Mouse (Mus musculus) induced T-regulatory cell, adult 2 months (primary cell): ENCODE data around the gene Ctdnep1.
A peak's percentile ranks its signal among the peaks of the same experiment; 100 is the strongest.

Experiments used
- DNase-seq: peaks from one replicate; pipeline ENCODE4 v3.0.0-alpha.2; 2012; ENCODE audit warnings: low read depth

The Ctdnep1 gene

GRCm38 (mm10) chr11:69981141-69981762 lies at the start of gene Ctdnep1:
Gene Ctdnep1 (plus strand): TSS chr11:69981156.
- peak; percentile 79 for DNase-seq

GRCm38 (mm10) chr11:69931769-69932168 lies 49.2 kb upstream of the Ctdnep1 start:
- no peak for DNase-seq

GRCm38 (mm10) chr11:69932254-69932653 lies 48.7 kb upstream of the Ctdnep1 start:
- no peak for DNase-seq

- DNase-seq, result no peak
Observed at GRCm38 (mm10) chr11:69933066-69933465, 47.9 kb upstream of the Ctdnep1 start.

GRCm38 (mm10) chr11:69934169-69934568 lies 46.8 kb upstream of the Ctdnep1 start:
- DNase-seq, result peak; percentile 95

GRCm38 (mm10) chr11:69934681-69935080 lies 46.3 kb upstream of the Ctdnep1 start:
- no peak for DNase-seq

GRCm38 (mm10) chr11:69935137-69935879 lies 45.6 kb upstream of the Ctdnep1 start, which contains the start of gene Ybx2:
Gene Ybx2 (plus strand): TSS chr11:69935796.
- peak; percentile 91 for DNase-seq

DNA sequence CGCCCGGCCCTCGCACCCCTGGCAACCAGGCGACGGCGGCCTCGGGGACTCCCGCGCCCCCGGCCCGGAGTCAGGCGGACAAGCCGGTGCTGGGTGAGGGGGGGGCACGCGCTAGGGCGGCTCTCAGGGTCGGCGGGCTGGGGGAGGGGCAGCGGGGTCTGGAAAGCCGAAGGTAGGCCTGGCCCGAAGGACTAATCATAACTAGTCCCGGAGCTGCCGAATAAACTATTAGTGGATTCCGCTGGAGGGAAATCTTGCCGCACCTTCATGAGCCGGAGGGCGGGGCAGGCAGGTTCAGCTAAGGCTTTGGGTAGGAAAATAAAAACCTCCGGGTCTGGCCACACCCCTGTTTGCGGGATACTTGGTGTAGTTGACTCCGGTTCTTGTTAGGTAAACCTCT lies 44.8 kb upstream of the Ctdnep1 start:
- DNase-seq, result peak; percentile 62

DNA sequence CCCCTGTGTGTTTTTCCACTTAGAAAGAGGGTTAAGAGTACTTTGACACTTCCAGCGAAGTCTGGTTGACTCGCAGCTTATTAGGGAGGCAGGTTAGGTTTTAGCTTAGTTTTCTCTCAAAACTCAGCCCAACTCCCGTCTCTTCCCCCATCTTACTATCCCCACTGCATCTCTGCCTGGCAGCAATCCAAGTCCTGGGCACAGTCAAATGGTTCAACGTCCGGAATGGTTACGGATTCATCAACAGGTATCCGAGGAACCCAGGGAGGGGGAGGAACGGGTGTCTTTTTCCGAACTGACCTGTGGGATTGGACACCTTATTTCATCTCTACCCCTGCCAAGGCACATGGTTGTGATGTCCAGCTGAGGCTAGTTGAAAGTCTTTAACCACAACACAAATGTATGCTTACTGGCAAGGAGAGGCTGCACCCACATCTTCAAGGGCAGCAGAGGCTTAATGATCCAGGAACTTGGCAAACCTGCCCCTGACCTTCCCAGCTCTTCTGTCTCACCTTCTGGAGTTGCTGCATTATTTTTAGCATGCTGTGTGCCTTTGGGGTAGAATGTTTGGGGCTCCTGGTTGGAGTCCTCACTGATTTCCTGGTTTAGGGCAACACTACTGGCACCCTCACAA lies 44.1 kb upstream of the Ctdnep1 start:
- peak; percentile 26 for DNase-seq

DNA sequence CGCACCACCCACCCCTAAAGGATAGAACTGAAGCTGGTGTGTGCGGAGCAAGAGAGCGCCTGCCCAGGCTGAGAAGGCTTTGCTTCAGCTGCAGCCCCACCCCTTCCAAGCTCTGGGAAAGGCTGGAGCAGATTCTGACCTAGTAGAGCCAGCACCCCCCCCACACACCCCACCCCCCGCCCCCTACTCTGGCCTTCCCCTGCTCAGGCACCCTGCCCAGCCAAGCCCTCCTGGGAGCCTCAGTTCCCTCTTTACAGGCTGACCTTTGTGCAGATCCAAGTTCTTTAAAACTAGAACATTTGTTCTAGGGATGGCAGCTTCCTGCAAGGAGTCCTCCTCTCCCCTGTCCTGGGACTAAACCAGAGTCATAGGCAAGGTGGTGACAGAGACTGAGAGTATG lies 43.6 kb upstream of the Ctdnep1 start:
- DNase-seq, result no peak

GRCm38 (mm10) chr11:69937834-69938233 lies 43.1 kb upstream of the Ctdnep1 start:
- DNase-seq, result no peak

DNA sequence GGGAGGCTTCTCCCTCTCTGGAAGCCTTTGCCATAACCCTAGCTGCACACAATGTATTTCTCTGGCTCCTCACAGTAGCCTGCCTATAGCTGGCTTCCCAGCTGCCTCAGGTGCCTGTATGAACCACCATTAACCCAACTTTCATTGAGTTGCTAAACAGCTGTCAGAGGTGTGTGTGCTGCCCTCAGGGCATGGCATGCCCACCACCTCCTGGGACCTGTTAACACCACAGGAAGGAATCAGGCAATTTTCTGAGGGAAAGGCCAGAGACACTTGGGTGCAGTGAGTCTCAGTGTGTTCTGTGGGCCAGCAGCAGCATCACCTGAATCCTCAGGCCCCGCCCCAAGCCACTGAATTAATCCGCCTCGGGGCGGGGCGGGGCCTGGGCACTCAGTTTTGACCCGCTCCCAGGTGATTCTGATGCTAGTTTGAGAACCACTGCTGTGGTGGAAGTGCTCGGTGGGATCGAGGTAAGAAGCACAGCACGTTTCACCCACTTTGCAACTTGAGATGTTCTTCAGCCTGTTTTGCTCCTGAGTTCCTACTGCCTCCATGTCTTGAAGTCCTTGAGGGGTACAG lies 42.5 kb upstream of the Ctdnep1 start:
- DNase-seq, result no peak

DNA sequence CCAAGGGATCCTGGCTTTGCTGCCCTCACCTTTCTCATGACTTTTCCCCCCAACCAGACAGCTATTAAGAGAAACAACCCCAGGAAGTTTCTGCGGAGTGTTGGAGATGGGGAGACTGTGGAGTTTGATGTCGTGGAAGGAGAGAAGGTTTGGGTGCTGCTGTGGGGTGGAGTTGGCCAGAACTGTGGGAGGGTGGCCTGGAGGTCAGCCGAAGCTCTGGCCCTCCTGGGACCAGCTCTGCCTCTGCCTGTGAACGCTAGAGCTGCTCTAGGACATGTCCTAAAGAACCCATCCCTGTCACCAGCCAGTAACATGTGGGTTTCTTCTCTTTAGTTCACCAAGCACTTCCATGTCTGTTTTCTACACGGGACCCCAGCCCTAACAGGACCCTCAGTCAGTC lies 41.8 kb upstream of the Ctdnep1 start:
- DNase-seq, result no peak

GRCm38 (mm10) chr11:69939731-69940130 lies 41.2 kb upstream of the Ctdnep1 start:
- no peak for DNase-seq

GRCm38 (mm10) chr11:69940962-69941361 lies 40.0 kb upstream of the Ctdnep1 start:
- no peak for DNase-seq

GRCm38 (mm10) chr11:69945216-69945615 lies 35.7 kb upstream of the Ctdnep1 start:
- no peak for DNase-seq

DNA sequence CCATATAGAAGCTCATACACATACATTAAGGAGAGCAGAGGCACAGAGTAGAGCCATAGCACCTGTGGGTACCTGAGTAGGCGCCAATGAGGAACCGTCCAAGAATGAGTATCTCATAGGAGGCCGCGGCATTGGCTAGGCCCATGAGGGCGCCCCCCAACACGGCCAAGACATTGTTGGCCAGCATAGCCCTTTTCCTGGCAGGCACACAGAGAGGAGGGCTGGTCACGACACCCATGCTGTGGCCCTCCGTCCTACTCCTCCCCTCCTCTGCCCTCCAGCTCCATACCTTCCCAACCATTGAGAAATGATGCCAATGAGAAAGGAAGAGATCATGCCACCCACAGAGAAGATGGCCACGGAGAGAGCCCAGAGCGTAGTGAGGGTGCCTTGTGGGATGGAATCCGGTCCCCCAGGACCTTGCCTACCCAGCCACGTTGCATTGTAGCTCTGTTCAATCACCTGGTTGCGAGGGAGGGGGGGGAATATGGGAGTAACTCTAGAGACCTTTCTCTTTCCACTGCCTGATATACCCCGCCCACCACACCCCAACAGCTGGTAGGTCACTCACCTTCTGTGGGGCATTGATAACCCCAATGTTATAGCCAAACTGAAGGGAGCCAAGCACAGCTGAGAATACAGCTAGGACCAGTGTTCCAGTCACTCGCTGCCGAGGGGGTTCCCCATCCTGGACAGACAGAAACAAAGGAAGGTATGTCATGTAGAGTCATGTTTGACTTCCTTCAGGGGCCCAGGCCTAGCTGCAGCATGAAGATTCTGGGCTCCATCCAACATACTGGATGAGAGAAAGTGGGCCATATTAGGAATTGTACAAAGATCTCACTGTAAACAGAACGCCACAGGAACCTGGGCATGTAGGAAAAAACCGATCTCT lies 34.7 kb upstream of the Ctdnep1 start:
- DNase-seq, result no peak

GRCm38 (mm10) chr11:69947337-69948065 lies 33.5 kb upstream of the Ctdnep1 start:
- DNase-seq, result no peak

DNA sequence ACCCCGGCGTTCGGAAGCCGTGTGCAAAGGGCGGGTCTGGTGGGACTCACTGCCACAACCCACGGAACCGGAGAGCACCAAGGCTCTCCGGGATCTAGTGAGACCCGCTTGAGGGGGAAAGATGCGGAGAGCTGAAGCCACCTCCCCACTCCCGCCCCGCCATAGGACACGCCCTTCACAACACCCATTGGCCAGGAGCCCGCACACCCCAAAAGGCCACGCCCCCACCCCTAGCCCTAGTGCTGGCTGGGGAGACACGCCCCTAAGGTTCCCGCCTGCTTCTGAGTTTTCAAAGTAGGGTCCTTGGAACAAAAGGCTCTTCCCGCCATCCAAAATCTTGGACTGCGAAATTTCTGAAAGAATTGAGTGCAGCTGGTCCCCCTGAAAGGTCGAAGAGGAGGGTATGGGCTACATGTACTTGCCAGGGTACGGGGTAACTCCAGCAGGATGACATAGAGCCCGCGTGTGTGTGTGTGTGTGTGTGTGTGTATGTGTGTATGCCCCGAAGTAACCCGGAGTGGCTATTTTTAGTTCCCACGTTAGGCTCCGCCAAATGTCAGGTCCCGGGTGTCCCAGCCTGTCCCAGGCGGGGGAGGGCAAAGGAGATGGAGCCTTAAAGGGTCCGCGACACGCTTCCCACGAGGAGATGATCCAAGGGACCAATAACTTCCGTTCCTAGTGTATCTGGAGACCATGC lies 32.7 kb upstream of the Ctdnep1 start, which contains the start of gene Slc2a4:
Slc2a4 (minus strand) TSS at position 123 of the 697 bp plus-strand sequence.
- DNase-seq, result peak; percentile 93

DNA sequence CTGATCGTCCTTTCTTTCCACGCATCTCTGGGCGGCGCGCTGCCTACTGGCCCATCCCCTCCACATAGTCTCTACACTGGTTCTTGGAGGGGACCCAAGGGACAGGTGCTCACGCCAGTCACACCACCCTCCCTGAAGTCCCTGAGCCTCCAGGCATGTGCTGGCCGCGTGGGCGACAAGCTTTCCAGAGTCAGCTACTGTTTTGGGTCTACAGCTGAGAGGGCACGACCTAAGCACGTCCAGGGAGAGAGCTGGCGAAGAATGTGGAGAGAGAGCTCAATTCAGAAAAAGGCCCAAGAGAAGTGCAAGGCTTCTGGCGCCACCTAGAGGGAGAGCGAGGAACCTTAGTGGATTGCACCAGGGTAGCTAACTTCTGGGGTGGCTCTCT lies 32.2 kb upstream of the Ctdnep1 start:
- DNase-seq, result peak; percentile 95
